Mouse (Mus musculus) ES-E14 (cell line): ENCODE data around the gene Galnt3. TPM values are rescaled to one million over a fixed set of nuclear protein-coding genes. Genes with fewer than 3 reads are reported as not detected.

Source experiments
- DNase-seq: peaks from one replicate; pipeline ENCODE4 v3.0.0-alpha.2; 2013; ENCODE audit warnings: low read depth, low spot score
- H3K27ac ChIP-seq: 2 replicates; pipeline ENCODE4 v1.5.1; 2012; ENCODE audit warnings: low read depth, mild to moderate bottlenecking, low read length, moderate library complexity, mixed read lengths; ENCODE audit not compliant: poor library complexity, insufficient read depth, severe bottlenecking
- H3K36me3 ChIP-seq: 2 replicates; pipeline ENCODE4 v1.6.1; 2012; ENCODE audit warnings: mild to moderate bottlenecking, low read length, moderate library complexity, mixed read lengths; ENCODE audit not compliant: control insufficient read depth, poor library complexity, insufficient read depth, severe bottlenecking
- H3K4me1 ChIP-seq, 2 experiments: fragments of 150-350 bp in 1 of 2; sonication (generic) in 1 of 2; 2 replicates each; pipeline ENCODE4 v1.6.1; 2012; ENCODE audit warnings: low read length in 2 of 2, mild to moderate bottlenecking in 1 of 2, mixed read lengths in 1 of 2; ENCODE audit not compliant: control insufficient read depth in 2 of 2, insufficient read depth in 2 of 2, poor library complexity in 1 of 2
- H3K4me3 ChIP-seq, 2 experiments: fragments of 150-350 bp in 1 of 2; sonication (generic) in 1 of 2; 2 replicates each; pipeline ENCODE4 v1.5.1; 2012; ENCODE audit warnings: low read length in 2 of 2, low read depth in 1 of 2, mild to moderate bottlenecking in 1 of 2, mixed read lengths in 1 of 2; ENCODE audit not compliant: insufficient read depth in 1 of 2, poor library complexity in 1 of 2, severe bottlenecking in 1 of 2
- H3K9ac ChIP-seq: 2 replicates; pipeline ENCODE4 v1.6.1; 2012; ENCODE audit warnings: low read depth, mild to moderate bottlenecking, low read length, mixed read lengths; ENCODE audit not compliant: poor library complexity, insufficient read depth, severe bottlenecking
- H3K9me3 ChIP-seq: fragments of 150-350 bp; sonication (generic); 2 replicates; pipeline ENCODE4 v1.6.1; 2012; ENCODE audit warnings: low read depth, mild to moderate bottlenecking, low read length; ENCODE audit not compliant: control insufficient read depth, insufficient read depth
- CHD2 ChIP-seq: IDR thresholded peaks from 2 replicates; pipeline ENCODE4 v1.6.1; 2014; ENCODE audit warnings: mild to moderate bottlenecking, low read depth, low read length, inconsistent platforms
- HCFC1 ChIP-seq: IDR thresholded peaks from 2 replicates; pipeline ENCODE4 v1.6.1; 2012; ENCODE audit warnings: low read length, inconsistent platforms, borderline replicate concordance; ENCODE audit not compliant: insufficient read depth
- MAFK ChIP-seq: IDR thresholded peaks from 2 replicates; pipeline ENCODE4 v1.6.1; 2014; ENCODE audit warnings: mild to moderate bottlenecking, low read depth, low read length, inconsistent platforms; ENCODE audit not compliant: insufficient read depth
- ZC3H11A ChIP-seq: IDR thresholded peaks from 2 replicates; pipeline ENCODE4 v1.6.1; 2012; ENCODE audit warnings: low read depth, mild to moderate bottlenecking, inconsistent platforms, low read length, borderline replicate concordance
- ZNF384 ChIP-seq: IDR thresholded peaks from 2 replicates; pipeline ENCODE4 v1.6.1; 2012; ENCODE audit warnings: low read depth, low read length, inconsistent platforms
- in situ Hi-C, 2 experiments: fragments of 600-800 bp; cut with MboI; formaldehyde crosslinking; loops; one replicate each; pipeline ENCODE4 v1.15.1; 2025; ENCODE audit warnings: low sequenced_read_pairs in 2 of 2, inconsistent platforms in 1 of 2; ENCODE audit not compliant: unreplicated experiment in 2 of 2
- total RNA-seq: library from RNA; depleted of rRNA; stranded (reverse); fragments of 300-350 nt; gene quantifications from 2 replicates; pipeline ENCODE4 v1.2.3, GENCODE M21; 2012

Gene Galnt3
- total RNA-seq, 1 experiment, result 2.4 TPM

DNA sequence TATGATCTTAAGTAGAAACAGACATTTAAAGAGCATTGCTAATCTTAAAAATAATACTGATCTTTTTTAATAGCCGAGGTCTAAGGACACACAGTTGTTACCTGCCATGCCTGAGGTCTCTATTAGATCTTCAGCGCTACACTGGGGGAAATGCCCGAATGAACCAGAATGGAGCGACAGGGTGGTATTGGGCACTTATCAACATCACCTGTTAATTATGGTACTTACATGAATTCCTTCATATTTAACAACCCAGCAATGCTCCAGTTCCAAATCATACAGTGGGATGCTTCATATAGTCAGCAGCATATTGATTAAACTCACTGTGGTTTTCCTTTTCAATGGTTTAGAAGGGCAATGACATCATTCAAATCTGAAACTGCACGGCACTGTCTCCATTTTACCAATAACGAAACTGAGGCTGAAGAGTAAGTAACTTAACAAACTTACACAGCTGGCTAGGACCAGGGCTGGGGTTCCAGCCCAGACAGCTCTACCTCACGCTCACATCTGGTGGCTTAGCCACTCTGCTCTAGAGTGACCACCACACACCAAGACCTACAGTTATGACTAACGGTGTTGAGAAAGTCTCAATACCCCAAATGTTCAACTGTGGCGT, 23.0 kb downstream of the Galnt3 start:
- H3K36me3 ChIP-seq, result no peaks in the 10 kb centered on the region
- H3K4me1 ChIP-seq, result no peaks in the 10 kb centered on the region
- no peak for TF ChIP-seq MAFK
- no peak for TF ChIP-seq ZNF384
- no peak for TF ChIP-seq CHD2
- TF ChIP-seq HCFC1, result no peak
- no peak for TF ChIP-seq ZC3H11A
- H3K27ac ChIP-seq, result no peak overlapping the region
- DNase-seq, result no peak
- in situ Hi-C loops, result no loop called here
- no peak overlapping the region for H3K9ac ChIP-seq
- H3K9me3 ChIP-seq, result no peaks in the 10 kb centered on the region
- no peak overlapping the region for H3K4me3 ChIP-seq

DNA sequence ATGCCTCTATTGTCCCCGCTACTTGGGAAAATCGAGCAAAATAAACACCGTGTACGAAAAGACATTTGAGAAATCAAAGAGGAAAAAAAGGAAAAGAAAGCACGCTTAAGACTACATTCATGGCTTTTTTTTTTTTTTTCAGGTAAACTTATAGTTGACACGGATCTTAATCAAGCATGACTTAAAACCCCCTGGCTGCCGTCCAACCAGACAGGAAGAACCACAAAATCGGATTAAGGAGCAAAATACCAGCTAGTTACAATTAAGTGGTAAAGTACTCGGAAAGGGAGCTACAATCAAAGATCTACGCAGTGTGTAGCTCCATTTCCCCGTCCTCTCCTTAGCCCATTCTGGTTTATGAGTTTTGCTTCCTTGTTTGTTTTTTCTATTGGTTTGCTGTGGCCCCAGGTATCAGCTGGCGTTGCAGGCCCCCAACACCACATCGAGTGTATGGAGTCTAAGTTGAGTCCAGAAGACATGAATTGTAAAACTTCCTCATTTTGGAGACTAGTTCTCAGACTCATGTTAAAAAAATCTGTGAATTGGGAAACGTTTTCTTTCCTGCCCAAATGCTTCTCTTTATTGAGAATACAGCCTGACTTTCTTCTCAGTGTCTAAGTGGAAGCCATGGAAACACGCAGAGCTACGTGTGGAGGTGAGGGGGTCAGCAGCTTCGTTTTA, 24.0 kb downstream of the Galnt3 start:
- in situ Hi-C loops, result no loop called here
- DNase-seq, result no peak
- Histone ChIP-seq H3K9ac (no peak overlapping the region), H3K9me3 (no peaks in the 10 kb centered on the region), H3K27ac (no peak overlapping the region), H3K36me3 (no peaks in the 10 kb centered on the region), H3K4me1 (no peaks in the 10 kb centered on the region), H3K4me3 (no peak overlapping the region)
- TF ChIP-seq CHD2 (no peak), MAFK (no peak), HCFC1 (no peak), ZC3H11A (no peak), ZNF384 (no peak)

DNA sequence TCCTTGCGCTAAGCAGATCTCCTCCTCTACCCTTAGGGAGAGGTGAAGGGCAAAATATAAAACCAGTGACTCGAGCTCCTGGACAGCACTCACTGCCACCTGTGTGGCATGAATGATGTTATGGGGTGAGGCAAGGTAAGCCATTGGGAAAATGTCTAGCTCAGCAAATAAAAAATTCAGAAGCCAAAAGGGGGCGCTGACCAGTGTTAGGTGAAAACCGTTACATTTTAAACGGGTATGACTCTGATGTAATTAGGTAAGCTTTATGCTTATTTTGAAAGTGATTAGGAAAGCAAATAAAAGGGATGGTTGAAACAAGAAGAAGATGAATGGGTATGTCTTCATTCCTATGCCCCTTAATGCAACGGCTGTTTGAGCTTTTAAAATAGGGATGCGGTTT, 24.6 kb downstream of the Galnt3 start:
- Histone ChIP-seq H3K4me3 (no peak overlapping the region), H3K9me3 (no peaks in the 10 kb centered on the region), H3K9ac (no peak overlapping the region), H3K27ac (no peak overlapping the region), H3K36me3 (no peaks in the 10 kb centered on the region), H3K4me1 (no peaks in the 10 kb centered on the region)
- TF ChIP-seq MAFK, result peak; percentile 81
- no peak for TF ChIP-seq ZNF384
- no peak for TF ChIP-seq HCFC1
- no peak for TF ChIP-seq ZC3H11A
- no peak for TF ChIP-seq CHD2
- no peak for DNase-seq
- in situ Hi-C loops, result no loop called here

DNA sequence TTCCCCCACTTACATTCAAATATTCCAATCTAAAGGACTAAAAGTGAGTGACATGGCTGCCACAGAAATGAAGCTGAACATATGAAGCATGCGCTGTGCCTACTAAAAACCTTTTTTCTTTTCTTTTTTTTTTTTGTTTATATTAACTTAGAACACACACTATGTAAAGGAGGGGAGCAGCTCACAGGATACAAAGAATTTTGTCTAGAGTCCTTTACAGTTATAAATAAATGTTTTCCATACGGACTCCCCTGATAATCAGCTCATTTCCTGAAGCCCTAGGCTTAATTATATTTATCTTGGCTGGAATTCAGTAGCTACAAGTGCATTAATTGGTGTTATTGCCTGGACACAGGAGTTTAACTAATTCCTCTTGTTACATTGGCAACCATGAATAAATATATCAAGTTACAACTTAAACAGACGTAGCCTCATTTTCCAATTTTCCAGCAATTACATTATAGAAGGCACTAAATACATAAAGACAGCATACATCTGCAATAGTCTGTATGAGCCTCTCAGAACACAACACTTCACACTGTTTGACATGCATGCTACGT, 30.1 kb downstream of the Galnt3 start:
- no peak overlapping the region for H3K9ac ChIP-seq
- no peak for DNase-seq
- in situ Hi-C loops, result no loop called here
- peaks cover 1 to 6% of the 10 kb centered on the region in 2 experiments; a peak in 2 of 4 replicates for H3K4me1 ChIP-seq
- TF ChIP-seq MAFK (no peak), CHD2 (no peak), HCFC1 (no peak), ZNF384 (no peak), ZC3H11A (no peak)
- H3K27ac ChIP-seq, result no peak overlapping the region
- H3K9me3 ChIP-seq, result no peaks in the 10 kb centered on the region
- H3K4me3 ChIP-seq, result no peak overlapping the region
- H3K36me3 ChIP-seq, result no peaks in the 10 kb centered on the region
